Mouse (Mus musculus) frontal cortex, postnatal 10 days (tissue): ENCODE measurements around the gene C130026I21Rik.
"Not testable (repeated sequence)": the region's sequence is repeated elsewhere in the genome, so short reads cannot be mapped to it uniquely, and the experiment has no call there.

ENCODE experiments used
- DNase-seq, 2 experiments: peaks; one replicate each; pipeline ENCODE4 v3.0.0; 2022; ENCODE audit warnings: low spot score in 2 of 2, mixed read lengths in 1 of 2

Gene C130026I21Rik

GRCm38 (mm10) chr1:85033616-85034015 lies 236.8 kb downstream of the C130026I21Rik start:
- DNase-seq: not testable (repeated sequence)

- not testable (repeated sequence) for DNase-seq
Measured at GRCm38 (mm10) chr1:85030211-85030610, 240.2 kb downstream of the C130026I21Rik start.

GRCm38 (mm10) chr1:85011933-85012332 lies 258.4 kb downstream of the C130026I21Rik start:
- not testable (repeated sequence) for DNase-seq

- DNase-seq: not testable (repeated sequence)
Measured at GRCm38 (mm10) chr1:85010947-85011346, 259.4 kb downstream of the C130026I21Rik start.

- not testable (repeated sequence) for DNase-seq
Measured at GRCm38 (mm10) chr1:85007737-85008136, 262.6 kb downstream of the C130026I21Rik start.

- not testable (repeated sequence) for DNase-seq
Measured at GRCm38 (mm10) chr1:84999241-84999640, 271.1 kb downstream of the C130026I21Rik start.

GRCm38 (mm10) chr1:84996305-84996704 lies 274.1 kb downstream of the C130026I21Rik start:
- DNase-seq: not testable (repeated sequence)

- not testable (repeated sequence) for DNase-seq
Measured at GRCm38 (mm10) chr1:84994461-84994860, 275.9 kb downstream of the C130026I21Rik start.

- not testable (repeated sequence) for DNase-seq
Measured at GRCm38 (mm10) chr1:84993688-84994319, 276.6 kb downstream of the C130026I21Rik start.

GRCm38 (mm10) chr1:84993235-84993634 lies 277.1 kb downstream of the C130026I21Rik start:
- not testable (repeated sequence) for DNase-seq

GRCm38 (mm10) chr1:84992827-84993226 lies 277.5 kb downstream of the C130026I21Rik start:
- DNase-seq: not testable (repeated sequence)

- not testable (repeated sequence) for DNase-seq
Measured at GRCm38 (mm10) chr1:84989044-84989443, 281.3 kb downstream of the C130026I21Rik start.

GRCm38 (mm10) chr1:84987729-84988128 lies 282.6 kb downstream of the C130026I21Rik start:
- DNase-seq: not testable (repeated sequence)

GRCm38 (mm10) chr1:84961779-84962178 lies 308.6 kb downstream of the C130026I21Rik start:
- DNase-seq: not testable (repeated sequence)

GRCm38 (mm10) chr1:84957713-84958112 lies 312.7 kb downstream of the C130026I21Rik start:
- not testable (repeated sequence) for DNase-seq

- DNase-seq: not testable (repeated sequence)
Measured at GRCm38 (mm10) chr1:84956771-84957170, 313.6 kb downstream of the C130026I21Rik start.

GRCm38 (mm10) chr1:84952456-84953181 lies 317.7 kb downstream of the C130026I21Rik start:
- DNase-seq: no peak

- no peak for DNase-seq
Measured at GRCm38 (mm10) chr1:84951566-84951965, 318.8 kb downstream of the C130026I21Rik start.

GRCm38 (mm10) chr1:84947390-84947789 lies 323.0 kb downstream of the C130026I21Rik start:
- no peak for DNase-seq

GRCm38 (mm10) chr1:84945950-84946349 lies 324.4 kb downstream of the C130026I21Rik start:
- DNase-seq: no peak

- no peak for DNase-seq
Measured at GRCm38 (mm10) chr1:84943549-84943948, 326.8 kb downstream of the C130026I21Rik start.
